Mouse (Mus musculus) heart, adult 2 months (tissue): ENCODE data around the gene Cebpb.

Experiments used
- CTCF ChIP-seq: fragments of 200-600 bp; IDR thresholded peaks from 2 replicates; pipeline ENCODE4 v1.8.1; 2022; ENCODE audit warnings: antibody characterized with exemption, mild to moderate bottlenecking, moderate library complexity
- EP300 ChIP-seq: fragments of 200-500 bp; IDR thresholded peaks from 2 replicates; pipeline ENCODE4 v1.6.1; 2011; ENCODE audit warnings: low read depth, low read length, control low read depth; ENCODE audit not compliant: insufficient read depth
- POLR2A ChIP-seq: fragments of 200-500 bp; IDR thresholded peaks from 2 replicates; pipeline ENCODE4 v1.6.1; 2011; ENCODE audit warnings: mild to moderate bottlenecking, low read depth, low read length, control low read depth; ENCODE audit not compliant: insufficient read depth

GRCm38 (mm10) chr2:167694244-167694643 is 5.5 kb downstream of the Cebpb start:
- no peak for TF ChIP-seq CTCF
- TF ChIP-seq POLR2A = no peak
- TF ChIP-seq EP300 = no peak
